Mouse (Mus musculus) cerebellum, adult 8-10 months (tissue): ENCODE results near the gene Mboat2.

Experiments used
- DNase-seq: peaks from one replicate; pipeline ENCODE4 v3.0.0; 2022

The Mboat2 gene

GRCm38 (mm10) chr12:24907894-24908293 lies 77.2 kb downstream of the Mboat2 start:
- no peak for DNase-seq

DNA sequence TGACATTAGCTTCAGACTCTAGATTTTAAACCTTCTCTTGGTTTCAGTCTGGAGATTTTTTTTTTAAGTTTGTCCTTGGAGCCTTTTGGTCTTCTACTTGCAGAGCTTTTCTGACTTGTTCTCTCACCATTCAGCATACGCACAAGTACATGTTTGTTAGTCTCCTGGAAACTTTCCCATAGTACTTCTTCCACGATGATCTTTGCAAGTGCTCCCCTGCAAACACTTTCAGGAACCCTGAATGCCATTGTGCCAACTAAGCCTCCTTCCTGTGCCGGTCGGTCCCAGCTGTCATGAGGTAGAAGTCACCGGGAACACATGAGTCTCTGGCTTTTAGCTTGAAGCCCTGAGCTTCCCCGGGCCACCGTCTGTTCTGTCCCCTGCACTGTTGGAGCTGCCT lies 79.0 kb downstream of the Mboat2 start:
- DNase-seq: no peak

DNA sequence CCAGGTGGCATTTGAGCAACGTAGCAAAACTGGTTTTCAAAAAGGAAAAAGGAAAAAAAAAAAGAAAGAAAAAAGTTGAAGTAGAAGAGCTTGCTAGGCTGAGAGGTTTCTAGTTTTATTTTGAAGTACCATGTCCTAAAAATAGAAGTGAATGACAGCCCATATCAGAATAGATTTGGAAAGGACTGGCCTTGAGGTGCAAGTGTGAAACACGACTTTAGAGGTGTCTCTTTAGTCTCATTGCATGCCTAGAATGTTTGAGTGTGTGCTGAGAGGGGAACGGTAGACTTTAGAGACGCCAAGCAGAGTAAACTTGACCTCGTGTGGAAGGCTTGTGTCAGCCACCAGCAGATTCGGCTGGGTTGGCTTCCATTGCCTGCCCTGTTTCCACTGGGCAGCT lies 81.5 kb downstream of the Mboat2 start:
- no peak for DNase-seq

DNA sequence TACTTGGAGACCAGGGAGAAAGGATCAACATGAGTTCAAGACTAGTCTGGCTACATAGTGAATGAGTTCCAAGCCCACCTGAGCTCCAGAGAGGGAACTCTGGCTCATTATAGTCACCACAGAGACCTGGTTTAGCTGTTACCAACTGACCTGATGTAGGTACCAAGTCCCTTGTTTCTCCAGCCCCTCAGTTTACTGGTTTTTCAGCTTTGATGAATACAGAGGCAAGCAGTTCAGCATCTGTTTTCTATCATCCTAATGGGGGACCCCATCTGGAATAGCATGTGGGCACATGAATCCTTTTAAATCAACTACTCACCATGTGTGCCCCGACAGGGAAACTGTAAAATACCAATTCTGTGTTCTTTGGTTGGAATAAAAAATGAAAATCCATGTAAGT lies 82.2 kb downstream of the Mboat2 start:
- no peak for DNase-seq

- DNase-seq: no peak
Observed at GRCm38 (mm10) chr12:24918575-24919262, 88.0 kb downstream of the Mboat2 start.

DNA sequence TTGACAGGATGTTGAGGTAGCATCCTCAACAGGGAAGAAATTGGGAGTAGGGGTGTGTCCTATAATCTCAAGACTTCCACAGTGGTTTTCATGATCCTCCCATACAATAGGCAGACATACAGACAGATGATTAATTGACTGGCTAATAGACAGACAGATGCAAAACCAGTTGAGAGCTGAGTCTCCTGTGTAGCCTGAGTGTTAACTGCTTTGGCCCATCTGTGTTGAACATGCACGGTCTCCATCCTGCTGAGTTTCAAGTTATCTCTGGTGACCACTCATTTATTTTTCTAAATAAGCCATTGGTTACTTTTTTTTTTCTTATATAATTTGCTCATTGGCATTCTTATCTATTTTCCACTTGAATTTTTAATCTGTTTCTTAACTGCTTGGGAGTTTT lies 90.2 kb downstream of the Mboat2 start:
- no peak for DNase-seq

DNA sequence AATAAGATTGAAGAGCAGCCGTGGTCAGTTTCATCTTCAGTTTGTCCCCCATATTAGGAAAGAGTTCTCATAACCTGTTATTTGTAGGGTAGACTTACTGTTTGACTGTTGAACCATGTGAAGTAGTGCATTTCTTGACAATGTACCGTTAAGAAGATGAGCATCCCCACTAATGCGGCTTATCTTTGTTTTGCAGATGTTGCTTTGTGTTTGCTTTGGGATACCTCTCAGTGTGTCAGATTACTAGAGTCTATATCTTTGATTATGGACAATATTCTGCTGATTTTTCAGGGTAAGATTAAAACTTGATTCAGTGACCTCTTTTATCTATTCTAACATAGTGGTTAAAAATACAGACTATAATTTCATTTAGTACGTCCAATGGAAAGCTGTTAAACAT lies 93.3 kb downstream of the Mboat2 start:
- DNase-seq: no peak

- DNase-seq: no peak
Observed at GRCm38 (mm10) chr12:24925276-24925675, 94.6 kb downstream of the Mboat2 start.

DNA sequence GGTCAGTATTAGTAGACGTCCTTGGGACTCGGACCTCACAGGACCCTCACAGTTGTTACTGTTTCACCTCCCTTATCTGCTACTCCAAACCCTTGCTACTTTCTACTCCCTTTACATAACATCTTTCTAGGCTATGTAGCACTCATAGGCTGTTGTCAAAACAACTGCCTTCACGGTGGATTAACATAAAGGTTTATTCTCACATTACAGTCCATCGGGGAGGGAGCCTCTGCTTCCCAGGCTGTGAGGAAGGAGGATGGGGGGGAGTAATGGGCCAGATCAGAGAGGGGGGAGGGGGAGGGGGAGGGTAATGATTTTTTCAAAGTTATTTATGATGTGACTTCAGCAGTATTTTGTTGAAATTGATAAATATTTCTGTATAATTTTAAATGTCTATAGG lies 95.0 kb downstream of the Mboat2 start:
- no peak for DNase-seq

- peak; percentile 32 for DNase-seq
Observed at GRCm38 (mm10) chr12:24928051-24928748, 97.5 kb downstream of the Mboat2 start.

DNA sequence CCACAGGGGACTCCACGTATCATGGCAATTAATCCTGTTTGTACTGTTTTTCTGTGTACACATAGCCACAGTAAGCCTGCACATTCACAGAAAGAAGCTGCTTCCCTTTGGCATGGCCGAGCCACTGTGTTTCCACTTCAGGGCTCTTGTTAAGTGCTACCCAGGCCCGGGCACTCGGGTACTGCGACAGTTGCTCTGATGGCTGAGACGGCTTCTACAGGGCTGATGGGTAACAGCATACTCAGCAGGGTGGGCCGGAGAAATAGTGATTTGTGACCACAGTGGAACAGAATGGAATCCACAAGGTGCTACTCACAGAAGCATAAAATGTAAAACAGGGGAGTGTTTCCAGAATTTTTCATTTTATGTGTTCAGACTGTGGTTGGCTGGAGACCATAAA lies 98.4 kb downstream of the Mboat2 start:
- no peak for DNase-seq

DNA sequence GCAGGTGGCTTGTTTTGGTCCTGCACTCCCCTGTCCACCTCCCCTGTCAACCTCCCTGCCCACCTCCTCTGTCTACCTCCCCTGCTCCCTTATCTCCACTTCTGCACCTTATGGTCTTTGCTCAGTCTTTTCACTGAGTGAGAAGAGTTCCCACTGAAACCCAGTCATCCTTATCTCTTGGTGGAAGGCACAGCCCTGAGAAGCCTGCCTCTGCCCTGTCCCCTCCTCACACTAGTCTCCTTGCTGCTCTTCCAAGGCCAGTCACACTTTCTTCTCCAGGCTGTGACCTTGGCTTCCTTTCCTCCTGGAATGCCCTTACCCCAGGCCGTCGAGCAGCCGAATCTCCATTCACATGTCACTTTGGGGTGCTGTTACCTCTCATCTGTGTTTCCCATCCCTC lies 100.1 kb downstream of the Mboat2 start:
- DNase-seq: no peak

DNA sequence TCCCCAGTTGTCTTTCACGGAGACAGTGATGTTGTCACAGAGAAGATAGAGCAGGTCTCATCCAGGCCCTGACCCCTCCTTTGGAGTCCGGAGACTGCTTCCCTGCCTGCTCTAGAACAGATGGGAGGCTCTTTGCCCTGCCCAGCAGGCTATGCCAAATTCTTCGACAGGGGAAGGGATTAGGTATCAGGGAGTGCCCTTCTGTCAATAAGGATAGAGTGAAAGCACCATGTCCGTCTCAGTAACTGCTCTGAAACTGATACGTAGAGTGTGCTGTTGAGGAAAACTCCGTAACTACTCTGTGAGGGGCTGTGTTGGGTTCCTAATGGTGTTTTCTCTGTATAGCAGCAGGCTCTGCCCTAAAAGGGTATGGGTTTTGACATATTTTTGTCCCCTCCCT lies 101.4 kb downstream of the Mboat2 start:
- no peak for DNase-seq

DNA sequence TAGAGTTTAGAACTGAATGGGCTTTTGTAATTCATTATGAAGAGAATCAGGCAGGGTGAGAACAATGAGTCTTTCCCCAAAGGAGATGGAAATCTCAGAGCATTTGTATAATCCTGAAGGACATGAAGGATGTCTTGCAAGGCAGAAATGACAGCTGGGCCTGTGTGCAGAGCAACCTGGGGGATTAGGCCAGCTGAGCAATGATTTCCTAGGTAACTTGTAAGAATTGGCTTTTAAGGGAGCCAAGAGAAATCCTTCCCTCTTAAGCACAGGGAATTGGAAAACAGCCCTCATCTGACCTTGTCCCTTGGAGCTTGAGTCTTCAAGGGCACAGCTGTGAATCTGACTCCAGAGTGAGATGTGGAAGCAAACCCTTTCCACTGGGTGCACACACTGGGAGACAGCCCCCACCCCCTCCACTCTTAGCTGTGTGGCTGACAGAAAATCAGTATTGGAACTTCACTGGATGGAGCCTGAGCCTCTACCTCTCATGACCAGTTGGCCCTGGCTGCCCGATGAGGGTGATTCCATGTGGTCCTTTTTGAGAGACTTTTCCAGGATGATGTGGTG lies 102.6 kb downstream of the Mboat2 start:
- no peak for DNase-seq

- DNase-seq: no peak
Observed at GRCm38 (mm10) chr12:24933996-24934395, 103.3 kb downstream of the Mboat2 start.

DNA sequence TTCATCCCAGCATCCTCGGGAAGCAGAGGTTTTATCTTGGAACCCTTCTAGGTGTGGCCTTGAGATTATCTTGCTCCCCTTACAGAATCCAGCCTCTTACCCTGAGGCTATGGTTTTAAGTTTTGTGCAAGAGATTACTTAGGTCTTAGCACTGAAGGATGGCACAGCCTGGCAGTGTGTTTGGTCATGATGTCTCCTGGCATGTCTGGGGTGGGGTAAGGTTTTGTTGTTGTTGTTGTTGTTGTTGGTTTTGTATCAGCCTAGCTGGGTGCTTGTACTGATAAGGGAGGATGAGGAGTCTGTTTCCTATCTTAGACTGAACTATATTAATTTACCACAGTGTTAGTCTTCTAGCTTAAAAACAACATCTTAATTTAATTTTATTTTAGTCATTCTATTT lies 105.6 kb downstream of the Mboat2 start:
- DNase-seq: no peak

DNA sequence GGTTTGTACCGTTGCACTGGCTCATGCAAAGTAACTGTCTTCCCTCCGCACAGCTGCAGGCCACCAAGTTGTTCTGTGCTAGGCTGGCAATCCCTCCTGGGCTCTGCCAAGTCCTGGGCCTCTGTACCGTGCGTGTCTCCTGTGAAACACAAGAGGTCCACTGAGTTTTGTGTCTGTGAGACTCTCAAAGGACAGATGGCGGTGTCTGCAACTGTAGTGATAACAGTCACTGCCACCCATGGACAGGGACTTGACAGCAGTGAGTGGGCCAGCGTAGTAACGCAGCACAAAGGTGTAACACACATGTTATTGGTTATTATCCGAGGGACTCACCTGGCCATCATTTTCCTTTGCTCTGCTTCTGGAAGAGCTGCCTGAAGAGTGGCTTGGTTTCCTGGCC lies 108.7 kb downstream of the Mboat2 start:
- no peak for DNase-seq

- DNase-seq: no peak
Observed at GRCm38 (mm10) chr12:24942619-24943287, 112.1 kb downstream of the Mboat2 start.

- no peak for DNase-seq
Observed at GRCm38 (mm10) chr12:24943427-24943826, 112.7 kb downstream of the Mboat2 start.

DNA sequence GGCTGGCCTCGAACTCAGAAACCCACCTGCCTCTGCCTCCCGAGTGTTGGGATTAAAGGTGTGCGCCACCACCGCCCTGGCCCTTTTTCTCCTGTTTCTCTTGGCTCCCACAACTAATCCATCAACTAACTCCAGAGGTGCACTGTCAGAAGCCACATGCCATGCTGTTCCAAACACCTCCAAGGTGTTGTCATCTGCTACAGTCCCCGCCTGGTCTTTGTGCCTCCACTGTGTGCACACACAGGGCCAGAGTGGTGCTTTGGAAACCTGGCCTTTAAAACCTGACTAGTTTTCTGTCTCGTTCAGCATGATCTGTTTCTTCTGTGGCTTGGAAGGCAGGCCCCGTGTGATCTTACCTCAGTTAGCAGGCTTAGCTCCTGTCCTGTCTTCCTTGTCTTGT lies 113.9 kb downstream of the Mboat2 start:
- no peak for DNase-seq

DNA sequence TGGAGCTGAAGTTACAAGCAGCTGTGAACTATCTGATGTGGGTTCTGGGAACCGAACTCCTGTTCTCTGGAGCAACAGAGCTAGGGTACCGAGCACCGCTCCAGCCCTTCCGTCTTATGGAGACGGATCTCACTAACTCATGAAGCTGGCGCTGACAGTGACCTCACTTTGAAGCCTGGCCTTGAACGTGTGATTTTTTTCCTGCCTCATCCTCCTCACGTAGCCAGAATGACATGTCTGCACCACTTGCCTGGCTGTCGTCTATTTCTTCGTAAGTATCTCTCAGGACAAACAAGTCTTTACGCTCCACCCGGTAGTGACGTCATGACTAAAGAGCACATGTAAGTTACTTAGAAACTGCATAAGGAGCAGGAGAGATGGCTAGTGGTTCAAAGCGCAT lies 116.4 kb downstream of the Mboat2 start:
- DNase-seq: no peak

DNA sequence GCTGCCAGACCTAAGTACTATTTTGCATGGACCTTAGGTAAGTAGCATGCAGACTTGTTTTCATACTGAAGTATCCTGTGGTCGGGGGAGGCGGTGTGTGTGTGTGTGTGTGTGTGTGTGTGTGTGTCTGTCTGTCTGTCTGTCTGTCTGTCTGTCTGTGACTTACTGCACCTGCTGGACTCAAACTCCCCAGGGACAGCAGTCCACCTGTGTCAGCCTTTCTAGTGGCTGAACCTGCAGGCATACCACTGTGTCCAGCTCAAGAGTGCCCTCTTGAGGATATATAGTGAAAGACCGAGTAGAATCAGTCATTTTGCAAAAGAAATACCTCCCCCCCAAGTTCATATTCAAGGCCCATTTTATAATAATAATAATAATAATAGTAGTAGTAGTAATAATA lies 117.7 kb downstream of the Mboat2 start:
- DNase-seq: peak; percentile 27

DNA sequence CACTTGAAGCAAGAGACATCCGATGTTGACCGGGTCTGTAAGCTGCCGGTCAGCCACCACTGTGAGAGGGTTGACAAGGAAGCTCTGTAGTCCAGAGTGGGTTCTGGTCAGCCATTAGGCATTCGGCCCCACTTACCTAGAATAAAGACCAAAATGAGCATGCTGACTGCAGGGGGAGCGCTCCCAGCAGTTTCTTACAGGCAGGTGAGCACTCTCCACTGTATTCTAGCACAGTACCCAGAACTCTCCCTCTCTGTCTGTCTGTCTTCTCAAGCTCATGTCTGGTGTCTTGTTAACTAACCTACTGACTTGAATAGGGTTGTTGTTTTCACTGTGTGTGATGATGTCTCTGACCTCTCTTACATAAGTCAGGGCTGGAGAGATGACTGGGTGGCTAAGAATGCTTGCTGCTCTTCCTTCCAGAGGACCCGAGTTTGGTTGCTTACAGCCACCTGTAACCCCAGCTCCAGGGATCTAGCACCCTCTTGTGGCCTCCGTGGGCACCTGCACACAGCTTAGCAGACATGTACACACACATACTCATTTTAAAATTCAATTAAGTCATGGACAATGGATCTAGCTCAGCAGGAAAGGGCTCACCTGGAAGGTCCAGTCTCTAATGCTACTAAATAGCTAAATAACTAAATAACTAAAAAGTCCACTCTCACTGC lies 119.8 kb downstream of the Mboat2 start:
- DNase-seq: no peak
